Mouse (Mus musculus) megakaryocyte, adult 5-6 weeks (primary cell): ENCODE data around the gene Flii. TPM values are rescaled to one million over a fixed set of nuclear protein-coding genes. Genes with fewer than 3 reads are reported as not detected.

Experiments used
- ATAC-seq: 2 replicates; pipeline ENCODE4 v1.8.0; 2016; ENCODE audit warnings: mild to moderate bottlenecking, inconsistent platforms; ENCODE audit not compliant: poor library complexity, severe bottlenecking
- total RNA-seq, 2 experiments: library from RNA; stranded (forward) in 1 of 2; stranded (reverse) in 1 of 2; fragments of 153-499, 151-499 nt in 1 of 2; fragments of 221-1000, 200-1000 nt in 1 of 2; gene quantifications; 2 replicates each; pipeline versions ENCODE4 v1.2.3 to v1.2.4; 2015 to 2017

The Flii gene
- total RNA-seq (2015) (115 and 144 TPM in 2 replicates), total RNA-seq (2017) (158 and 172 TPM in 2 replicates)

DNA sequence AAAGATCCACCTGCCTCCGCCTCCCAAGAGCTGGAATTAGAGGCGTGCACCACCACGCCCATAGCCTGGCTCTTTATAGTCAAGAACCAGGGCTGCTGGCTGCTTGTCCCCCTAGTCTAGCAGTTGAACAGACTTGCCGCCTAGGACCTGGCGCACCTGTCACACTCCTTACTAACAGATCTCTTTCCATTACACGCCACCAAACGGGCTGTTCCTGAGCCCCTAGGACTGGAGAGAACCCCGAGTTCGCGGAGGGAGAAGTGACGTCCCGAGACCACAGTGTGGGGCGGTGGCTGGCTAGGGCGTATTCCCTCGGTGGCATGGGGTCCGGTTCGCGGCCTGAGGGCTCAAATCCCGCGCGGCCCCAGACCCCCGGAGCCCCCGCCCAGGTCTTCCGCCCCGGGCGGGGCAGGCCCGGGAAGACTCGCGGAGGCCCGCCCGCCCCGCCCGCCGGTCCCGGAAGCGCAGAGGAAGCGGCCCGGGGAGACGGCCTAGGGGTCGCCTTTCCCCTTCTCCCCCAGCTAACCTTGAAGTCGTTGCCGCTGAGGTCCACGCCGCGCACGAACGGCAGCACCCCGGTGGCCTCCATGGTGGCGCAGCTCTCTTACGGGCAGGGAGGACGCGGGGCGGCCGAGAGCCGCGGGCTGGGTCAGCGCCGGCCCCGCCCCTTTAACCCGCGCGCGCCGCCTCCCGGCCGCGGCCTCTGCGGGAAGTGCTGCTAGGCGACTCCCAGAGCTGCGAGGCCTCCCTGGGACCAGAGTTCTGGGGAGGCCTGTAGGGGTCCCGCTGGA, at the start of gene Flii:
Gene Flii, minus strand, starts transcription at position 663 of the 791 bp plus-strand sequence.
- ATAC-seq = peak; percentile 61

DNA sequence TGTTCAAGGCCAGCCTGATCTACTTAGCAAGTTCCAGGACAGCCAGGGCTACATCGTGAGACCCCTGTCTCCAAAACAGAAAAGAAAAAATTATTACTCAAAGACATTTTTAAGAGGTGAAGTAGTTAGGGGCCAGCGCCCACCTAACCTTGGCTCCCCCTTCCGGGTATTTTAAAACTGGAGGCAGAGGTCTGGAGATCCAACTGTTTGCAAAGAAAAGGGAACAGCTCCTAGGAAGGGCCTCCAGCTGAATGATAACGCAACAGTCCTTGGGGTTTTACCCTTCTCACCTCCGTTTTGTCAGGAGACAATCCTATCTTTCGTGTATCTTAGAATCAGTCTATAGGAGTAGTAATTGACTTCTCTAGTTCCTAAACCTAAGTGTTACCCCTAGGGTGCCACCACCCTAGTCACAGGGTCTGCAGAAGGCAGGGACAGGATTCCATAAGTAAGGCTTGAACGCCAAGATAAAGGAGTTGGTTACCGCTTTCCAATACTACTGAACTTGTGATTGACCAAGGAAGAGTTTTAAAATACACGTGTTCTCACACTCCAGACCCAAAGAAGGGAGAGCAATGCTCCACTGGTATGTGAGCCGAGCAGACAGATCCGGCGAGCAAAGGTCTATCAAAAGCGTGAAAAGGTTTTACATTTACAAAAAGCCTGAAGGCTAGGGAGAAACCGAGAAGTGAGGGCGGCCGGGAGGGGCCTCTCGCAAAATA, 49.2 kb upstream of the Flii start:
- ATAC-seq = 0 out of 2 replicates have a peak, but pooled peaks have one; percentile 0

DNA sequence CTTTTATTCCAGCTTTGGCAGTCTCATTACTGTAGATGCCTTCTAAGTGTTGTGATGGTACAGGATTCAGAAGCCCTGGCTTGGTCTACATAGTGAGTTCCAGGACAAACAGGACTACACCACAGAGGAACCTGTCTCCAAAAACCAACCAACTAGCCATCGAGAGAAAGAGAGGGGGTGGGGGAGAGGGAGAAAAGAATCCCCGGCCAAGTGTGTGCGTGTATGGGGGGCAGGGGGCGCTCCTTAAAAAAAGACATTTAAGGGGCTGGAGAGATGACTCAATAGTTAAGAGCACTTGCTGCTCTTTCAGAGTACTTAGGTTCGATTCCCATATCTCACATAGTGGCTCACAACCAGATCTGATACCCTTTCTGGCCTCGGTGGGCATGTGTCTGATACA, 48.5 kb upstream of the Flii start:
- ATAC-seq = no peak

DNA sequence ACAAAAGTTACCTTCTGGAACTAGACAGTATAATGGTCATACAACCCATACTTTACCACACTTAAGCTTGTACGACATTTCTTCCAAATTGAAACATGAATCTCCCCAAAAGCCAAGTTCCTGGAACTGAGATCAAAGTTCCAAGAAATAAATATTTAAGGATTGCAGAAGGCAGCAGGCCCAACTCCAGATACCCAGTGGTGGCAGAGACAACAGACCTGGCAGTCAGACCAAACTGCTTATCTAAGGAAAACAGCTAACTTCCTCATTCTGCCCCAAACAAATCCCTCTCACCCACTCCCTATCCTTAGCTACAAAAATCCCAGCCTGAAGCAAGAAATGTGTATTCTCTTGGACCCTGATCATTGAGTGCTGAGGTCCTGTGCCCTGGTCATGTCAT, 47.8 kb upstream of the Flii start:
- ATAC-seq = no peak

DNA sequence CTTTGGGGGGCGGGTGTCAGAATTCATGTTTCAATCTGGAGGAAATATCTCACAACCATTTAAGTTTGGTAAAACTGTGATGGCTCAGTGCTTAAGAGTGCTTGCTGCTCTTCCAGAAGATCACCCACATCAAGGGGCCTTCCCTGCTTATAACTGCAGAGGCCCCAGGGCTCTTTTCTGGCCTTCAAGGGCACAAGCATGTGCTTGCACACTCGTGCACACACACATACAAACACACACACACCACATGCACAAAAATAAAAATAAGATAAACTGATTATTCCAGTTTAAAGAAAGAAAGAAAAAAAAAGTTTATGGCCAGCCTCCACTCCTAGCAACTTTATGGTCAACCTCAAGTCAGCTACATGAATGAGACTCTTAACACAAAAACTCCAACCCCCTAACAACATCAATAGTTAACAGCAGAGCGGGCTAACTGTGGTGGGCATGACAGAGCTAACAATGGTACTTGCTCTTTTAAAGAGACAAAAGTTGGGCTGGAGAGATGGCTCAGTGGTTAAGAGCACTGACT, 47.2 kb upstream of the Flii start:
- no peak for ATAC-seq

DNA sequence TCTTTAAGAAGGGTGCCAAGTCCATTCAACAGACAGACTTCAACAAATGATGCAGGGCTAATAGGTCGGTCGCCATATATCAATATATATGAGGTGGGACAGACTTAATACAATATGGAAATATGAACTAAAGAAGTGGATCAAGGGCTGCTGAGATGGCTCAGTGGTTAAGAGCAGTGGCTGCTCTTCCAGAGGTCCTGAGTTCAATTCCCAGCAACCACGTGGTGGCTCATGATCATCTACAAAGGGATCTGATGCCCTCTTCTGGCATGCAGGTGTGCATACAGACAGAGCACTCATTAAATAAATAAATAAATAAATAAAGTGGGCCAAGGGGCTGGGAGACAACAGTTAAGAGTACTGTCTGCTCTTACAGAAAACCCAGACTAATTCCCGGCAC, 45.1 kb upstream of the Flii start:
- ATAC-seq = no peak

DNA sequence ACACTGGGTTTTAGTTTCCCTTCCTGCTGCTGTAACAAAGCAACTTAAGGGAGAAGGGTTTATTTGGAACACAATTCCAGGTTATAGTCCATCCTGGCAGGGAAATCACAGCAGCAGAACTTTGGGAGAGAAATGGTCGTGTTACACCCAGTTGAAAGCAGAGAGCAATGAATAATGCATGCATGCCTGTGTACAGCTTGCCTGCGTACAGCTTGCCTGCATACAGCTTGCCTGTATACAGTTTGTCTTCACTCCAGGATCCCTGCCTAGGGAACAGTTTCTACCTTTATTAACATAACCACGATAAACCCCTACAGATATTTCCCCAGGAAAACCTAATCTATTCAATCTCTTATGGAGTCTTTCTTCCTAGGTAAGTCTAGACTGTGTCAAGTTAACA, 43.7 kb upstream of the Flii start:
- no peak for ATAC-seq

DNA sequence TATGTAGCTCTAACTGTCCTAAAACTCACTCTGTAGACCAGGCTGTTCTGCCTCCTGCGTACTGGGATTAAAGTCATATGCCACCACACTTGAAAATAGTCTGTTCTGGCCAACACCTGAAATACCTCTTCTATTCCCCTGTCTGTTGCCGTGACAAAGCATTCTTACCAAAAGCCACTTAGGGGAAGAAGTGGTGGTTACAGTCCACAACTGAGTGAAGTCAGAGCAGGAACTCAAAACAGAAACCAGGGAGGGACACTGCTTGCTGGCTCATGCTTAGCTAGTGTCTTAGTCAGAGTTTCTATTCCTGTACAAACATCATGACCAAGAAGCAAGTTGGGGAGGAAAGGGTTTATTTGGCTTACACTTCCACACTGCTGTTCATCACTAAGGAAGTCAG, 42.3 kb upstream of the Flii start:
- ATAC-seq = peak; percentile 100

DNA sequence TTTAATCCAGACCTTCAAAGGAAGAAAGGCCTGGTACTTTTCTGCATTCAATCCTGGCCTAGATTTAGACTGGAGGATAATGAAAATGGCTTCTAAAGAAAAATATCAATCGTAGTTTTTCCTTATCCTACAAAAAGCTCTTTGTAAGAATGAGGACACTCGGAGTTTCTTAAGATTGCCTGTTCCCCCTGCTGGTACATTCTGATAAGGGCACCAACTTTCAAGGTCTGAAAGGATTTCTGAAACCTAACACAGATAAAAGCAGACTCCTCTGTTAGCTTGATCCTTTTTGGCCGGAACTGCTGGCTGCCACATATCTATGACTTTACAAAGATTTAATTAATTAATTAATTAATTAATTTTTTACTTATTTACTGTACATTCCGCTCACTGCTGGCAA, 39.9 kb upstream of the Flii start:
- no peak for ATAC-seq

DNA sequence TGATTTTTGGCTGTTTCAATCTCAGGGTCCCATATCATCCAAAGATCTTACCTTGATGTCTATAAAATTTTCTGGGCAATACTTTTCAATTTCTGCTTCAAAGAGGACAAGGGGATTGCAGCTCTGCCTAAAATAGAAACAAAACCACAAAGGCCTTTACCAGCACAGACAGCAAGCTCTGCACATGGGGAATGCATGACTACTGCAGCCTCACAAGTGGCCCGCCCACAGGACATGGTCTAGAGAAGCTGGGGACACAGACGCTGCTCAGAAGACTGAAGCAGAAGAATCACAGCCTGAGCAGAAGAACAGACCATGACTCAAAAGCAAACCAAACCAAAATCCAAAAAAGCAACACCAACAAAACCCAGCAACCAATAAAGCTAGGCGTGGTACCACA, 34.6 kb upstream of the Flii start:
- no peak for ATAC-seq

DNA sequence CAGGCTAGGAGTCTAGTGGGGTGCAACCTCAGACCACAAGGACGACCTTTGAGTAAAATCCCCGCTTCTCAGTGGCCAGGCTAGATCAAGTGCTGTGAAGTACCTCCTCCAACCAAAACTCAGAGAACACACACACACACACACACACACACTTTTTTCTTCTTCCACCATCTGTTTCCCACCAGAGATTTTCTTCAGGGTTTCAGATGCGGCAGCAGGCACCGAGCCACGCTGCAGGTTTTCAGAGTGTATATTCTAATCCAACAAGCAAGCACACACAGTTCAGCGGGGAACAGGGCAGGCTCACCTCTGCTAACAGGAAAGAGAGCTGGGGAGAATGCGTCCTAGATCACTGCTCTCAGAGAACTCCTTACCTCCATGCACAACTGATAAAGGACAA, 28.5 kb upstream of the Flii start:
- no peak for ATAC-seq

DNA sequence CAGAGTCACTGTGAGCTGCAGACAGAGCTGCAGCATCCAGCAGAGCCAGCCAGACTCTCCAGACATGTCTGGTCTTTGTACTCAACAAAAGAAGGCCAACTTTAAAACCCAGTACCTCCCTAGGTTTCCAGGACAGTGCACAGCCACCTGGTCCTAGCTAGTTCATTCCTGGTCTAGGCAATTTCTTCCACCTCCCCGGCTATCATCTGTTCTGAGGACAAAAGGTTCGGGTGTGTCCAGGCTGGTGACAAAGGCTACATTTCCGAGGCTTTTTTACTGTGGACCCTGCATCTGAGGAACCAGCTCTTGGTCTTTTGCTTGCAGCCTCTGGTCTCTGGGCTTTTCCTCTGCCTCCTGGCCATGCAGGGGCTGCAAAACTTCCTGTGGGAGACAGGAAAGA, 13.3 kb upstream of the Flii start:
- no peak for ATAC-seq

DNA sequence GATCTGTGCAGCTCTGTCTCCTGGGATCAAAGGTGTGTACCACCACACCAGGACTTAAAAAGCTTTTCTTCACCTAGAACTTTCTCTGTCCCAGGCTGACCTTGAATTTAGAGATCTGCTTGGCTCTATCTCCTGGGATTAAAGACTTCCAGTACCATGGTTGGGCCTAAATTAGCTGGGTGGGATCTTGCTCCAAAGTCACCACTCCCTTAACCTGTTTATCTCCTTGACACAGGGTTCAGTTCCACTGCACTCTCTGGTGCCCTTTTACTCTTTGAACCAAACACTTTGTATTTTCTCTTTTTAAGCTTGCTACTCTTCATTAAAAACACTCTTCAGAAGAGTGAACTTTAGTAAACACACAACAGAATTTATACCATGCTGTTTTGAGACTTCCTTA, 10.4 kb upstream of the Flii start:
- no peak for ATAC-seq

DNA sequence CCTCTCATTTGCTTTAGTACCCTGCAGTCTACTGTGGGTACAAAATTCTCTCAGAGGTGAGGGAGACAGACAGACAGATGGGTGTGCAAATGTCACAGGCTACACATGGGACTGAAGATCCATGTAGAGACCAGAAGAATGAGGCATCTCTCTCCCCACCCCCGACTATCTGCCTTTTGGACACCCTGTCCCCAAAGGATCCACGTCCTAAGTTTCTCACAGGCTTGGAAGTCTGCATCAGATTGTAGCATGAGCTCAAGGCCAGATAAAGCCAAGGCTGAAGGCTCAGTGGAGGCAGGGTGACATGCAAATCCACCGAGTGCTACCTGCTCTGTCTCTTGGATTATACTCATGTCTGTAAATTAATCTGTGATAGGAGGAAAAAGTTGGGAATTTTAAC, 9.4 kb upstream of the Flii start:
- no peak for ATAC-seq

DNA sequence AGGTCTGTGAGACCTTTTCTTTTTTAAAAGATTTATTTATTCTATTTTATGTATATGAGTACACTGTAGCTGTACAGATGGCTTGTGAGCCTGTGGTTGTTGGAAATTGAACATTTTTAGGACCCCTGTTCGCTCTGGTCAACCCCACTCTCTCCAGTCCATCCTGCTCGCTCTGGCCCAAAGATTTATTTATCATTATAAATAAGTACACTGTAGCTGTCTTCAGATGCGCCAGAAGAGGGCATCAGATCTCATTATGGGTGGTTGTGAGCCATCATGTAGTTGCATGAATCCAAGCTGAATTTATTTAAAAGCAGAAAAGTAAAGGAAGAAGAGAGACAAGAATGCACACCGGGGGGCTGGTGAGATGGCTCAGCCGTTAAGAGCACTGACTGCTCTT, 8.1 kb upstream of the Flii start:
- ATAC-seq = no peak

DNA sequence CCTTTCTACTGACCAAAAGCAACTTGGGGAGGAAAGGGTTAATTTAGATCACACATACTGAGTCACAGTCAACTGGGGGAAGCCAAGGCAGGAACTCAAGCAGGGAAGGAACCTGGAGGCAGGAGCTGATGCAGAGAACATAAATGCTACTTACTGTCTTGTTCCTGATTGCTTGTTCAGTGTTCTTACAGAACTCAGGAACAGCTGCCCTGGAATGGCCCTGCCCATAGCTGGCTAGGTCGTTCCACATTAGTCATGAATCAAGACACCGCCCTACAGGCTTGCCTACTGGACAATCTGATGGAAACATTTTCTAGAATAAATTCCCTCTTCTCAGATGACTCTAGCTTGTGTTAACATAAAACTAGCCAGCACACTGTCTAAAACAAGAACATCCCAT, 7.1 kb upstream of the Flii start:
- no peak for ATAC-seq

DNA sequence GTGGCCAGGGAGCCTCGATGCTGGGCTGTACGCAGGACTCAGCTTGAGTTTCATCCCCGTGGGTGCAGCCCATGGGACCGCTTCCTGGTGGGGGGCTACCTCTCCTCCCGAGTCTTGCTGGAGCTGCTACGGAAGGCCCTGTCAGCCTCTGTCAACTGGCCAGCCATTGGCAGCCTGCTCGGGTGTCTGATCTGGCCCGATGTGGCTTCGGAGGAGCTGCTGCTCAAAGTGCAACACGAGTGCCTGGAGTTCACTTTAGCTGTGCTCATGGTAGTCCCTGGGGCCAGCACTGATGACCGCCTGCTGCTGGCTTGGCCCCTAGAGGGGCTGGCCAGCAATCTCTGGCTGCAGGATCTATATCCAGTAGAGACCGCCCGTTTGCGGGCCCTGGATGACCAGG, 4.2 kb upstream of the Flii start:
- ATAC-seq = no peak

DNA sequence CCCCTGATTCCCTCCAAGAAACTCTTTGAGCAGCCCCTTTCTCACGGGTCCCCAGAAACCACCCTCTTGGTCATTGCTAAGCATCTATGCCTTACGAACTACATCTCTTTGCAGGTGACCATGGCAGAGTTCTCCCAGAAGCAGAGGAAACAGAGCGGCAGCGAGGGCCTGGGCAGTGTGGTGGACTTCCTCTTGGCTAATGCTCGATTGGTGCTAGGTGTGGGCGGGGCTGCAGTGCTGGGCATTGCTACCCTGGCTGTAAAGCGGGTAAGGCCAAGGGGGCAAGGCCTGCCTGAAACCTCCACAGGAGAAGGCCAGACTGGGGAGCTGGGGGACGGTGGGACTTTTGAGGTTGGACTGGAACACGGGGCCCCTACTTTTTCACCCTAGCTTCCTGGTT, 3.1 kb upstream of the Flii start:
- peak; percentile 32 for ATAC-seq

DNA sequence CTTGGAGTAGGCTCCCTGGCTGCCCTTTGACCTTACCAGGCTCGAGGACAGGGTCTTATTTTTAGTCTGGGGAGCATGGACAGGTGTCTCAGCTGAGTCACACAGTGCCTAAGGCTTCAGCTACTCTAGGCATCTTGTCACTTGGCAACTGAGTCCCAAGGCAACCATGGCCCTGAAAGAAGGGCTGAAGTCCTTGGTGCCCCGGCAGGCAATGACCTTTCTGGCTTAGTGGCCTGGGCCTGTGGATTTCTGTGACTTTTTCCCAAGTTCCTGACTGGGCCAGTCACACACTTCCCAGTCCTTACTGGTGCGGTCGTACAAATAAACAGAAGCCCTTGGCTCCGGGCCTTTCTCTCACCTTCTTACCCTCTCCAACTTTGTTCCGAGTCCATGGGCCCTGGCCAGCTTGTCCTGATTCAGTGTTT, 2.2 kb upstream of the Flii start:
- no peak for ATAC-seq

DNA sequence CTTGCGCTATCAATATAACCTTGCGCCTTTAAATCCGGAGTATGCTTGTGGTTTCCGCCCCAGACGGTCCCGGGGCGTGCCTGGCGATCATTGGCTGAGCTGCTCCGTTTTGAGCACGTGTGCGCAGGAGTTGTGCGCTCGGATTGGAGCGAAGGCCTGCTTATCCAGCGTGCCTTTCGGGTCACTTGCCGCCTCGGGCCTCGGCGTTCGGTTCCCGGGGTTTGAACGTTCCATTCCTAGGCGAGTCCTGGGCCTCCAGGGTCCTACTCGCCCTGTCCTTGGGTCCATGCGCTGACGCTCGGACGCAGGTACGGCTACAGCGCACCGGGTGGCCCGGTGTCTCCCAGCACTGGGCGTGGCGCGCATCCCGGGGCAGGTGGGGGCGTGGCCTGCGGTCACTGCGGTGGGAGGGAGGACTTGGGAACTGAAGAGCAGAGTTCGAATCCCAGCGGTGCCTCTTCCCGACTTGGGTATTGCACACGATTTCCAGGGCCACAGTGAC, 1.2 kb upstream of the Flii start, which contains the start of gene Mief2:
Gene Mief2, plus strand, starts transcription at position 139 of the 502 bp plus-strand sequence.
- ATAC-seq = peak; percentile 77

DNA sequence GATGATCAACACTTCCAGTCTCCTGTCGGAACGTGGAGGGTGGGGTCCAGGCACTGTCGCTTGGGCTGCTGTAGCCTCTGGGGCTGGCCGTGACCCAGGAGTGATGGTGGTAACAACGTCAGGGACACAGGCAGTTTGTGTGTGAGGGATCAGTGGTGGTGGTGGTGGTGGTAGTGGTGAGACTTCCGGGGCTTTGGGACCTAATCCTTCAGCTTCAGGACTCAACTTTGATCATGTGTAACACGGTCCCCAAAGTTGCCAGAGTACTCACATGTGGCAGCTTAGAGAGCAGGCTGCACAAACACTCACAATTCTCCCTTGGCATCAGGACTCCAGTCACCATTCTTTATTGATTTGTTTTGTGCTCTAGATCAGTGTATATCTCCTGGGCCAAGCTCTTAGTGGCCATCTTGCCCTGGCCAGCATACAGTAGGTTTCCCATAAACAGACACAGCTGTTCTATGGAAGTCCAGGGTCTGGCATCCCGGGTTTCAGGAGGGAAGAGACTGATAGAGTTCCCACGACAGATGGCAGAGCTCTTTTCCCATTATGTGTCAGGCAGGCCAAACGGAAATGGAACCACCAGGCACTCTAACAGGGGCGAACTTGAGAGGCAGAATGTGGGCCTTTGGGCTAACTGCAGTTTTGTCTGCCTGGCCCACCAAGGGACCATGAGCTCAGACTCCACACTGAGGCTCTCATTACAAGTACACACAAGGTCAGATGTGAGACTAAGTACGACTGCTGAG, 503 bp upstream of the Flii start:
- peak; percentile 2 for ATAC-seq
